Mouse (Mus musculus) bone marrow macrophage, adult 2 months (primary cell): Measurements from ENCODE around the gene Pex5. TPM values are rescaled to one million over a fixed set of nuclear protein-coding genes. Genes with fewer than 3 reads are reported as not detected.
A peak's percentile ranks its signal among the peaks of the same experiment; 100 is the strongest.

Experiments
- H3K27ac ChIP-seq: 2 replicates; pipeline ENCODE4 v1.5.1; 2012; ENCODE audit warnings: low read depth, low read length; ENCODE audit not compliant: insufficient read depth
- H3K4me1 ChIP-seq: 2 replicates; pipeline ENCODE4 v1.6.1; 2012; ENCODE audit warnings: low read length; ENCODE audit not compliant: control insufficient read depth, insufficient read depth
- H3K4me3 ChIP-seq: 2 replicates; pipeline ENCODE4 v1.5.1; 2012; ENCODE audit warnings: mild to moderate bottlenecking, low read length, moderate library complexity; ENCODE audit not compliant: insufficient read depth
- CTCF ChIP-seq: IDR thresholded peaks from 2 replicates; pipeline ENCODE4 v1.5.1; 2012; ENCODE audit warnings: low read depth, mild to moderate bottlenecking, low read length, moderate library complexity
- POLR2A ChIP-seq: IDR thresholded peaks from 2 replicates; pipeline ENCODE4 v1.6.1; 2012; ENCODE audit warnings: mild to moderate bottlenecking, low read depth, low read length, borderline replicate concordance
- polyA plus RNA-seq: library from polyadenylated mRNA; stranded (reverse); fragments of >200 nt; gene quantifications from 2 replicates; pipeline ENCODE4 v1.2.4, GENCODE M21; 2012; ENCODE audit not compliant: missing spikeins, insufficient read depth, insufficient read length

Pex5 gene
- 28.8 and 32.5 TPM in 2 replicates for polyA plus RNA-seq

DNA sequence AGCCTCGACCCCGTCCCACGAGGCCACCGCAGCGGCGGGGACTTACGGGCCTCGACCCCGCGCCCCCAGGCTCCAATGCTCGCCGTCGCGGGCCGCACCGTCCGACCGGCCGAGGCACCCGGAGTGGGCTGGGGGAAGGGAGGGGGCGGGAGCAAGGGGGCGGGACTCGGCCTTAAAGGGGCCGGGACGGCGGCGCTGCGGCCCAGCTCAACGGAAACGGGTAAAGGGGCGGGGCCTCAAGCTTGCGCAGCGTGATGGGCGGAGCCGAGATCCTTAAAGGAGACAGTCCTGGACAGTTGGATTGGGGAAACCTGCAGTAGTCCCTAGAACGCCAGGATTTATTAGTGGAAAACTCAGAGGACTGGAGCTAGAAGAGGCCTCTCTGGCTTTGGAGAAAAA lies at the start of gene Pex5:
Gene Pex5 (minus strand): TSS at position 141 of the 399 bp plus-strand sequence.
- TF ChIP-seq POLR2A (no peak), CTCF (no peak)
- Histone ChIP-seq H3K4me3 (peak within 1 kb of the TSS; percentile 97), H3K4me1 (peaks cover 3% of the 10 kb centered on the region; the same call in 1 of the 2 replicates), H3K27ac (peak within 1 kb of the TSS; percentile 74)

DNA sequence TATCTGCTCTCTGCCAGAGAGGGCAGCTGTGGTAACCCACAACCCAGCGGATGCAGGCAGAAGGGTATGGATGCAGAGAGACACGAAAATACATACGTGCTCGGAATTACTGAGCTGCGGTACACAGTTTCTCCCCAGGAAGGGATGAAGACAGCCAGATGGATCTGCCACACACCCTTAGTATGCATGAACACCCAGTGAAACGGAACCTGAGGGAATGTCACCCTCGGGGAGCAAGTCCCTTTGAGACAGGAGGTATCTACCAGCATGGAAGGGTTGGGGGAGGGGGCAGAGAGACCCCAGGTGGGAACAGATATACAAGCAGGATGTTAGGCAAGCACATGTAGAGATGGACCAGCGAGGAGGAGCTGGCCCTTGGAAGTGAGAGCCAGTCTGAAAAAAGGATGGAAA lies 49.0 kb upstream of the Pex5 start:
- TF ChIP-seq CTCF (no peak), POLR2A (no peak)

DNA sequence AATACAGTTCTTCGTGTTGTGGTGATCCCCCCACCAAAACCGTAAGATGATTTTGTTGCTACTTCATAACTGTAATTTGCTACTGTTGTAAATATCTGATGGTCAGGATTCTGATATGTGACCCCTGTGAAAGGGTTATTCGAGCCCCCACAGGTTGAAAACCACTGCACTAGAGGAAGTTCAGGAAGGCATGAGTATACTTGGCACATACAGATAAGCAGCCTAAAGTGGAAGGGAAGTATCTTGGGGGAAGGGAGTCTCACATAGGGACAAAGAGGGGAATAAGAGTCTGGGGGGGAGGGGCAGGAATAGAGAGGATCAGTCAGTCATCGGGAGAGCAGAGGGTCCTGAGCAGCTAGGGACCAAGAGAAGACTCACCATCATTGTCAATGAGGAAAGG lies 44.5 kb upstream of the Pex5 start:
- no peak for TF ChIP-seq CTCF
- no peak for TF ChIP-seq POLR2A
- Histone ChIP-seq H3K4me1 (no peaks in the 10 kb centered on the region), H3K4me3 (no peak overlapping the region)

More for the DNA sequence above, 49.0 kb upstream of the Pex5 start:
- H3K4me3 ChIP-seq: no peak overlapping the region
- peaks cover 2% of the 10 kb centered on the region; the same call in 1 of the 2 replicates for H3K4me1 ChIP-seq
- no peak overlapping the region for H3K27ac ChIP-seq

DNA sequence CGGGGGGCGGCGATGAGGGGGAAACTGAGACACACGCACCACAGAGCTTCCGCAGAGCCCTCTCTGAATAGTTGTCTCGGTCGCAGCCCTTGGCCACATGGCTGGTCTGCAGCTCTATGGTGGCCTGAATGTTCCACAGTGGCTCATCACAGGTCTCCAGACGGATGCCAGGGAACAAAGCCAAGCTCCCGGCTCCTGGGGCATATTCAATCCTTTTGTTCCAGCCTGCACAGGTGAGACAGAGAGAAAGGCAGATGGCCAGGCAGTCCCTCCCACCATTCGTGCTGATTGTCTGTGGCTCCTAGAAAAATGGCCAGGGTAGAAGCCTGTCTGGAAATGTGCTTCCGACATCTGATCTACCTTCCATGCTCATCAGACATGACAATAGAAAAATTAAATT lies 43.6 kb upstream of the Pex5 start:
- no peaks in the 10 kb centered on the region for H3K4me1 ChIP-seq
- H3K4me3 ChIP-seq: no peak overlapping the region
- TF ChIP-seq CTCF: no peak
- no peak for TF ChIP-seq POLR2A
- H3K27ac ChIP-seq: no peak overlapping the region

More for the DNA sequence above, 44.5 kb upstream of the Pex5 start:
- no peak overlapping the region for H3K27ac ChIP-seq

DNA sequence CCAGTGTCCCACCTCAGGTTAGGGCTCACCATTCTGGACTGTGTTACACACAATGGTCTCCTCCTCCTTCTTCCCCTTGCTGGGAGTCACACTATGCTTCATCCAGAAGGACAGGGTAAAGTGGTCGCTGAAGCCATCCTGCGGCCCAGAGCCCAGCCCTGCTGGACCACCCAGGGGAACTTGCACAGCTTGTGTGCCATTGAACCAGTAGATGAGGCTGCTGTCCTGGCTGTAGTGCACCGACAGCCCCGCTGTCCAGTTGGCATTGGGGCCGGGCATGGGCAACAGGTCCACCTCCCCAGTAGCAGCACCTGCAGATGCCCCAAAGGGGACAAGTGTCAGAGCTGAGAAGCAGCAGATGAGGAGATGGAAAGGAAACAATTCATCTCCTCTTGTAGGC lies 43.0 kb upstream of the Pex5 start:
- Histone ChIP-seq H3K27ac (no peak overlapping the region), H3K4me3 (no peak overlapping the region), H3K4me1 (no peaks in the 10 kb centered on the region)
- TF ChIP-seq CTCF (no peak), POLR2A (no peak)

- Histone ChIP-seq H3K4me3 (no peak overlapping the region), H3K4me1 (no peaks in the 10 kb centered on the region), H3K27ac (no peak overlapping the region)
- no peak for TF ChIP-seq POLR2A
- TF ChIP-seq CTCF: no peak
Observed at GRCm38 (mm10) chr6:124456243-124456642, 41.4 kb upstream of the Pex5 start.

GRCm38 (mm10) chr6:124453756-124454155 lies 38.9 kb upstream of the Pex5 start:
- TF ChIP-seq CTCF (no peak), POLR2A (no peak)
- H3K4me1 ChIP-seq: no peaks in the 10 kb centered on the region
- H3K27ac ChIP-seq: no peak overlapping the region
- no peak overlapping the region for H3K4me3 ChIP-seq

GRCm38 (mm10) chr6:124451995-124452394 lies 37.1 kb upstream of the Pex5 start:
- TF ChIP-seq CTCF (no peak), POLR2A (no peak)
- Histone ChIP-seq H3K4me3 (no peak overlapping the region), H3K27ac (no peak overlapping the region), H3K4me1 (no peaks in the 10 kb centered on the region)

GRCm38 (mm10) chr6:124449668-124450383 lies 35.0 kb upstream of the Pex5 start:
- Histone ChIP-seq H3K27ac (no peak overlapping the region), H3K4me3 (no peak overlapping the region), H3K4me1 (peaks cover 3% of the 10 kb centered on the region; the same call in 1 of the 2 replicates)
- TF ChIP-seq POLR2A (no peak), CTCF (no peak)

- H3K4me3 ChIP-seq: no peak overlapping the region
- no peak overlapping the region for H3K27ac ChIP-seq
- TF ChIP-seq CTCF (no peak), POLR2A (no peak)
- H3K4me1 ChIP-seq: peaks cover 3% of the 10 kb centered on the region; the same call in 1 of the 2 replicates
Observed at GRCm38 (mm10) chr6:124448959-124449667, 34.2 kb upstream of the Pex5 start.
